Mouse (Mus musculus) myocyte (in vitro differentiated cells): ENCODE measurements at regions not wholly inside any gene's neighbourhood (a gene's known extent, or its start where the extent isn't known, plus 50 kb on each side); places are given as distances from the start of the nearest gene placed in this dataset.

Source experiments
- H3K27me3 ChIP-seq: one replicate; pipeline ENCODE4 v1.6.1; 2011; ENCODE audit not compliant: control insufficient read depth, insufficient read depth, insufficient read length
- H3K36me3 ChIP-seq: one replicate; pipeline ENCODE4 v1.6.1; 2011; ENCODE audit not compliant: control insufficient read depth, insufficient read depth
- H3K4me2 ChIP-seq: one replicate; pipeline ENCODE4 v1.6.1; 2011; ENCODE audit warnings: low read depth, control low read depth
- H3K4me3 ChIP-seq: one replicate; pipeline ENCODE4 v1.5.1; 2011; ENCODE audit warnings: mild to moderate bottlenecking, control low read depth, moderate library complexity
- H3K79me2 ChIP-seq: one replicate; pipeline ENCODE4 v1.6.1; 2011; ENCODE audit not compliant: control insufficient read depth, insufficient read depth
- H3ac ChIP-seq: one replicate; pipeline ENCODE4 v1.6.1; 2011; ENCODE audit not compliant: control insufficient read depth, insufficient read length
- CEBPB ChIP-seq: IDR thresholded peaks from 2 replicates; pipeline ENCODE4 v1.6.1; 2011; ENCODE audit warnings: mild to moderate bottlenecking, moderate library complexity; ENCODE audit not compliant: poor library complexity, insufficient read depth, severe bottlenecking
- E2F4 ChIP-seq: IDR thresholded peaks from one replicate; pipeline ENCODE4 v1.6.1; 2011; ENCODE audit warnings: mild to moderate bottlenecking, control low read depth, moderate library complexity; ENCODE audit not compliant: insufficient read depth
- MAX ChIP-seq: IDR thresholded peaks from one replicate; pipeline ENCODE4 v1.6.1; 2011; ENCODE audit warnings: low read depth, mild to moderate bottlenecking, control low read depth
- MYOD1 ChIP-seq, 3 experiments: IDR thresholded peaks; one replicate each; pipeline ENCODE4 v1.6.1; 2011; ENCODE audit warnings: control low read depth in 2 of 3, low read depth in 2 of 3, mild to moderate bottlenecking in 2 of 3, moderate library complexity in 1 of 3; ENCODE audit not compliant: insufficient read length in 2 of 3, control insufficient read depth in 1 of 3
- MYOG ChIP-seq, 3 experiments: IDR thresholded peaks; one replicate each; pipeline ENCODE4 v1.6.1; 2011; ENCODE audit warnings: control low read depth in 2 of 3, low read depth in 2 of 3, mild to moderate bottlenecking in 2 of 3; ENCODE audit not compliant: insufficient read length in 2 of 3, control insufficient read depth in 1 of 3, insufficient read depth in 1 of 3
- POLR2A ChIP-seq: IDR thresholded peaks from one replicate; pipeline ENCODE4 v1.6.1; 2011; ENCODE audit warnings: low read depth, mild to moderate bottlenecking, control low read depth, moderate library complexity; ENCODE audit not compliant: insufficient read length
- POLR2AphosphoS2 ChIP-seq: IDR thresholded peaks from one replicate; pipeline ENCODE4 v1.6.1; 2011; ENCODE audit warnings: low read depth, control low read depth; ENCODE audit not compliant: insufficient read length
- REST ChIP-seq: IDR thresholded peaks from one replicate; pipeline ENCODE4 v1.6.1; 2011; ENCODE audit warnings: mild to moderate bottlenecking, control low read depth, moderate library complexity; ENCODE audit not compliant: insufficient read depth, insufficient read length
- SRF ChIP-seq: IDR thresholded peaks from one replicate; pipeline ENCODE4 v1.6.1; 2011; ENCODE audit warnings: low read depth; ENCODE audit not compliant: control insufficient read depth, insufficient read length
- TCF12 ChIP-seq: IDR thresholded peaks from one replicate; pipeline ENCODE4 v1.6.1; 2011; ENCODE audit warnings: mild to moderate bottlenecking, control low read depth; ENCODE audit not compliant: poor library complexity, insufficient read depth, severe bottlenecking
- TCF3 ChIP-seq: IDR thresholded peaks from one replicate; pipeline ENCODE4 v1.6.1; 2011; ENCODE audit warnings: low read depth, control low read depth; ENCODE audit not compliant: insufficient read length
- USF1 ChIP-seq: IDR thresholded peaks from one replicate; pipeline ENCODE4 v1.6.1; 2011; ENCODE audit warnings: low read depth, mild to moderate bottlenecking, control low read depth, moderate library complexity

DNA sequence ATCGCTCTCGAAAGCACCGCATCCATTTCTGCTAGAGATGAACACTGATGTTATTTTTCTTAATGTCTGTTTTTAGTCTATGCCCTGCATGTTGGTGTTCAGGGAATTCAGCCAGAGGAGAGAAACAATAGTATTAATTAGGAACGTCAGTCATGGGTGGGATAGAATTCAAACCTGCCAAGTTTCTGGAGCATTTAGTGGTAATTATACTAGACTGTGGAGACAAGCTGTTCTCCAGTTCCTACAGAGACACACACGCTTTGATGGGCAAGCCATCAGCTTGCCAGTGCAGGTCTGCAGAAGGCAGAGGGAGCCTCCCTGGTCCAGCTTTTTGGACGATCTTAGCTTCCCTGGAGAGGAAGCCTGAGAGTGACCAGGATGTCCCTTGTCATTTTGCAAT lies 289.8 kb upstream of the Rbfox1 start:
- Histone ChIP-seq H3K79me2 (no peaks in the 10 kb centered on the region), H3K4me2 (no peak overlapping the region), H3K27me3 (no peaks in the 10 kb centered on the region), H3K36me3 (no peaks in the 10 kb centered on the region), H3K4me3 (no peak overlapping the region), H3ac (no peak overlapping the region)
- no peak for TF ChIP-seq CEBPB
- TF ChIP-seq SRF, result no peak
- TF ChIP-seq E2F4, result no peak
- no peak for TF ChIP-seq TCF12
- no peak for TF ChIP-seq POLR2AphosphoS2
- TF ChIP-seq MYOG (IDR thresholded peaks at IDR 0.05; ENCODE audit: control insufficient read depth in 1 of 3, insufficient read depth in 1 of 3, insufficient read length in 2 of 3, low read depth in 2 of 3), result no peak
- TF ChIP-seq MAX, result no peak
- no peak for TF ChIP-seq REST
- no peak for TF ChIP-seq TCF3
- TF ChIP-seq POLR2A, result no peak
- TF ChIP-seq USF1, result no peak
- TF ChIP-seq MYOD1 (IDR thresholded peaks at IDR 0.05; ENCODE audit: control insufficient read depth in 1 of 3, insufficient read length in 2 of 3, low read depth in 2 of 3), result no peak

GRCm38 (mm10) chr16:5578333-5578732 lies 306.8 kb upstream of the Rbfox1 start:
- Histone ChIP-seq H3K4me2 (no peak overlapping the region), H3K36me3 (no peaks in the 10 kb centered on the region), H3K27me3 (no peaks in the 10 kb centered on the region), H3K79me2 (no peaks in the 10 kb centered on the region), H3ac (no peak overlapping the region), H3K4me3 (no peak overlapping the region)
- TF ChIP-seq CEBPB, result no peak
- TF ChIP-seq MYOD1 (IDR thresholded peaks at IDR 0.05; ENCODE audit: control insufficient read depth in 1 of 3, insufficient read length in 2 of 3, low read depth in 2 of 3), result no peak
- no peak for TF ChIP-seq REST
- TF ChIP-seq SRF, result no peak
- TF ChIP-seq POLR2AphosphoS2, result no peak
- TF ChIP-seq USF1, result no peak
- no peak for TF ChIP-seq E2F4
- no peak for TF ChIP-seq POLR2A
- no peak for TF ChIP-seq MYOG (IDR thresholded peaks at IDR 0.05; ENCODE audit: control insufficient read depth in 1 of 3, insufficient read depth in 1 of 3, insufficient read length in 2 of 3, low read depth in 2 of 3)

DNA sequence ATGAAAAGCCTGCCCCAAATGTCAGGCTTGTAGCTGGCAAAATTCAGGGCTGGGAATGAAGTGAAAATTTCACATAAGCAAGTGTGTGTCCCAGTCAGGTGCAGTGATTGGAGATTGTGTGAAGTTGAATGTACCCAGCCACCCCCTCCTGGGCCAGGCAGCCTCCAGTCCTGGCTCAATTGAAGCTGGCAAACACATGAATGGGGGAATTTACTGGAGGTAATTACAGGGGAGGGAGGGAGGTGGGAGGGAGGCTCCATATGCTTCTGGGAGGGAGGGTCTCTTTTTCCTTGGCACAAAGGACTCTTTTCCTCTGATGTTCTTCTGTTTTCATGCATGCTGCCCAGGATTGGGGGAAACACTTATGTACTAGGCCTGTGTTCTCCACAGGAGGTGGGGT lies 312.4 kb upstream of the Rbfox1 start:
- TF ChIP-seq CEBPB, result no peak
- no peak for TF ChIP-seq REST
- TF ChIP-seq E2F4, result no peak
- no peak for TF ChIP-seq MAX
- no peak for TF ChIP-seq MYOG (IDR thresholded peaks at IDR 0.05; ENCODE audit: control insufficient read depth in 1 of 3, insufficient read depth in 1 of 3, insufficient read length in 2 of 3, low read depth in 2 of 3)
- TF ChIP-seq SRF, result no peak
- TF ChIP-seq POLR2AphosphoS2, result no peak
- TF ChIP-seq USF1, result no peak
- no peak for TF ChIP-seq TCF3
- TF ChIP-seq POLR2A, result no peak
- TF ChIP-seq TCF12, result no peak
- H3ac ChIP-seq, result no peak overlapping the region
- H3K4me2 ChIP-seq, result no peak overlapping the region
- H3K36me3 ChIP-seq, result no peaks in the 10 kb centered on the region
- no peak overlapping the region for H3K4me3 ChIP-seq
- H3K79me2 ChIP-seq, result no peaks in the 10 kb centered on the region
- no peaks in the 10 kb centered on the region for H3K27me3 ChIP-seq

- TF ChIP-seq CEBPB, result no peak
- no peak for TF ChIP-seq POLR2AphosphoS2
- no peak for TF ChIP-seq MAX
- no peak for TF ChIP-seq SRF
- no peak for TF ChIP-seq REST
- no peak for TF ChIP-seq TCF3
- no peak for TF ChIP-seq USF1
- no peak for TF ChIP-seq MYOD1 (IDR thresholded peaks at IDR 0.05; ENCODE audit: control insufficient read depth in 1 of 3, insufficient read length in 2 of 3, low read depth in 2 of 3)
- TF ChIP-seq E2F4, result no peak
- no peak for TF ChIP-seq POLR2A
- TF ChIP-seq MYOG (IDR thresholded peaks at IDR 0.05; ENCODE audit: control insufficient read depth in 1 of 3, insufficient read depth in 1 of 3, insufficient read length in 2 of 3, low read depth in 2 of 3), result no peak
- no peak for TF ChIP-seq TCF12
- Histone ChIP-seq H3K4me2 (no peak overlapping the region), H3K27me3 (no peaks in the 10 kb centered on the region), H3K79me2 (no peaks in the 10 kb centered on the region), H3K4me3 (no peak overlapping the region), H3ac (no peak overlapping the region), H3K36me3 (no peaks in the 10 kb centered on the region)
Observed at GRCm38 (mm10) chr16:5570619-5571018, 314.5 kb upstream of the Rbfox1 start.

DNA sequence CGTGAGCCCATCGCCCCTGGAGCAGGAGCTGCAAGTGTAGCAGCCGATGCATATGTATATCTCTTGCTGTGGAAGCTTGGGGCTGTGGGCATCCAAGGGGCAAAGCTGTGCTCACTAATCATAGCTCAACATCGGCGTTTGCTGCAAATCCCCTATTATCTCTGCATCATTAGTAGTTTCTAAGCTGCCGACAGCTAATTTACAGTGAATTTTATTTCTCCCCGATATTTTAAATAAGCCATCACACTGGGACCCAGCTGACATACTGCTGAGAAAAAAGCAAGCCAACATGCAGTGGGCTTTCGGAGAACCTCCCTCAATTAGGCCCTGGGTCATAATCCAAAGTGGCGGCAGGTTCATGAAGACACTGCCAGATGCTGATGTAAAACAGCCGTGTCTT lies 313.3 kb upstream of the Eef2kmt start:
- no peaks in the 10 kb centered on the region for H3K27me3 ChIP-seq
- H3K36me3 ChIP-seq, result no peaks in the 10 kb centered on the region
- no peak for TF ChIP-seq TCF12
- TF ChIP-seq CEBPB, result no peak
- TF ChIP-seq MYOD1 (IDR thresholded peaks at IDR 0.05; ENCODE audit: control insufficient read depth in 1 of 3, insufficient read length in 2 of 3, low read depth in 2 of 3), result no peak
- no peak for TF ChIP-seq MYOG (IDR thresholded peaks at IDR 0.05; ENCODE audit: control insufficient read depth in 1 of 3, insufficient read depth in 1 of 3, insufficient read length in 2 of 3, low read depth in 2 of 3)
- TF ChIP-seq TCF3, result no peak
- no peak for TF ChIP-seq MAX
- no peak for TF ChIP-seq SRF
- no peak for TF ChIP-seq USF1
- no peak for TF ChIP-seq E2F4
- TF ChIP-seq REST, result no peak
- TF ChIP-seq POLR2A, result no peak
- TF ChIP-seq POLR2AphosphoS2, result no peak
- no peak overlapping the region for H3K4me2 ChIP-seq
- no peaks in the 10 kb centered on the region for H3K79me2 ChIP-seq
- H3ac ChIP-seq, result no peak overlapping the region
- H3K4me3 ChIP-seq, result no peak overlapping the region
